Comparison of ENCODE assay signal across 11 mouse cellular contexts in the genomic region with DNA sequence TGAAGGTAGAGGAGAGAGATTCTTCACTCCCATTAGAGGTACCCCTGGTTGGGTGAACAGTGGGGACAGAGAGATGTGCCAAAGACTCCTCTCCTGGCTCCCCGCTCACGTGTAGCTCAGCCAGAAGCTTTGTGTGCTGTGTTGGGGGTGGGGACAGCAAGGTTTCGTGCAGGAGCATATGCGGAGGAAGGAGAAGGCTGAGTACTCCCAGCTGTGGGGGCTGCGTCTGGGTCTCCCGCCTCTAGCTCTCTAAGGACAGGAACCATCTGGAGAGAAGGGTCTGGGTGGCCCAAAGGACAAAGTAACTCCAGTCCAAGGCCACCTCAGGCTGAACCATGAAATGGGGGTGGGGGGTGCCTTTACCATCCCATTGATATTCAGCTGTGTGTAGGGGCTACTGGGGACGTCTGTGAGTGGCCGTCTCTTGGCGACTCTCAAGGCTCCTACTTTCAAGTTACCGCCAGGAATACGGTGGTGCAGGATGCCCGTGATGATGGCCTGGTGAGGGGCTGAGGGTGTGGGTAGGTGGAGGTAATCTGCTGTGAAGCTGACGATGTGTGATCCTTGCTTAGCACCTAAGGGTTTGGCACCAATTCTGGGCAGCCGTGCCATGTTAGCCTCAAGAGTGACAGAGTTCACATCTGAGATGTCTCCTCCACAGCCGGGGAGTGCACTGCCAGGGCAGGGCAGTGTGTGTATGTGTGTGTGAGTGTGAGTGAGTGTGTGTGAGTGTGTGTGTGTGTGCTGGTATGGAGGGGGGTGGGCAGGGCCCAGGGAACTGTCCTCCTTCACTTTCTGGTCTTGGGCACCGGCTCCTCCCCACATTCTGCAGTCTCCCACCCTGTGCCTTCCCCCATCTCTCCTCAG. TPM values are rescaled to one million over a fixed set of nuclear protein-coding genes. Genes with fewer than 3 reads are reported as not detected.
DNase-seq lines count a peak whose midpoint lies in the region; ATAC-seq lines count a peak whose summit lies in the region.
"Had no signal": no experiment of that assay in that cellular context is flagged by ENCODE, and none has a peak within 500 bp of the region (broad histone marks: within the 10 kb centered on the region; RNA-seq: fewer than 3 reads in every experiment).

No protein-coding gene starts in this region.

- peaks cover 28% of the 10 kb centered on the region; the same call in 1 of the 2 replicates for H3K36me3 ChIP-seq in heart, embryonic 15.5 days
- H3K36me3 ChIP-seq in heart, embryonic 12.5 days = peaks cover 29% of the 10 kb centered on the region
- H3K36me3 ChIP-seq in heart, embryonic 16.5 days (ENCODE audit: control insufficient read depth, insufficient read depth) = peaks cover 23% of the 10 kb centered on the region

- H3K9me3 ChIP-seq in heart, embryonic 15.5 days (replicated peaks) = no peaks in the 10 kb centered on the region
- H3K9me3 ChIP-seq in heart, embryonic 12.5 days (replicated peaks) = no peaks in the 10 kb centered on the region
- H3K9me3 ChIP-seq in heart, embryonic 16.5 days (replicated peaks; ENCODE audit: control insufficient read depth, low read length) = no peaks in the 10 kb centered on the region

- peak overlapping the region; percentile 22 for H3K4me3 ChIP-seq in heart, embryonic 15.5 days
- no peak overlapping the region for H3K4me3 ChIP-seq in heart, embryonic 12.5 days
- H3K4me3 ChIP-seq in heart, embryonic 16.5 days (ENCODE audit: low read length) = 0 out of 2 replicates have a peak overlapping the region, but pooled peaks have one; percentile 11

- DNase-seq in brain, adult 2 months (ENCODE audit: low read depth, low spot score) = peak; percentile 48
- peak; percentile 77 for DNase-seq in lung, postnatal 10 days
- DNase-seq in embryo, embryonic 10 days (ENCODE audit: low spot score) = no peak
- DNase-seq in adrenal gland, postnatal 4 days (ENCODE audit: low spot score in 2 of 2) = no peak
- DNase-seq: thymus, adult 18-20 months had no signal

- peaks cover 27% of the 10 kb centered on the region for H3K4me1 ChIP-seq in heart, embryonic 15.5 days (replicated peaks)
- H3K4me1 ChIP-seq in heart, embryonic 12.5 days (replicated peaks) = peaks cover 25% of the 10 kb centered on the region
- peaks cover 10% of the 10 kb centered on the region for H3K4me1 ChIP-seq in heart, embryonic 16.5 days (ENCODE audit: control insufficient read depth, insufficient read depth, low read length)

- no peak for ATAC-seq in heart, embryonic 15.5 days (replicated peaks; ENCODE audit: insufficient number of reproducible peaks, insufficient read depth, low FRiP score, low read depth)
- no peak for ATAC-seq in heart, embryonic 12.5 days (ENCODE audit: insufficient number of reproducible peaks, low FRiP score)
- 0 out of 2 replicates have a peak, but pooled peaks have one; percentile 35 for ATAC-seq in heart, embryonic 16.5 days (replicated peaks; ENCODE audit: extremely low read depth, insufficient read depth, low FRiP score)

- 51% methylated on average over 16 of the region's 16 CpGs for WGBS in heart, embryonic 15.5 days
- WGBS in heart, embryonic 12.5 days = 52% methylated on average over 16 of the region's 16 CpGs
- 46% methylated on average over 16 of the region's 16 CpGs for WGBS in heart, embryonic 16.5 days

- no peaks in the 10 kb centered on the region for H3K27me3 ChIP-seq in heart, embryonic 15.5 days
- H3K27me3 ChIP-seq in heart, embryonic 12.5 days (replicated peaks) = no peaks in the 10 kb centered on the region
- no peaks in the 10 kb centered on the region for H3K27me3 ChIP-seq in heart, embryonic 16.5 days (ENCODE audit: control insufficient read depth, insufficient read depth, low read length)
- H3K27me3 ChIP-seq: CH12.LX had no signal

- H3K4me2 ChIP-seq in heart, embryonic 15.5 days = peak overlapping the region; percentile 14; the same call in 1 of the 2 replicates
- no peak overlapping the region for H3K4me2 ChIP-seq in heart, embryonic 12.5 days
- H3K4me2 ChIP-seq in heart, embryonic 16.5 days (ENCODE audit: low read depth, low read length) = no peak overlapping the region

- no peak overlapping the region for H3K9ac ChIP-seq in heart, embryonic 15.5 days
- H3K9ac ChIP-seq in heart, embryonic 12.5 days = no peak overlapping the region
- peak overlapping the region; percentile 14; the same call in 1 of the 2 replicates for H3K9ac ChIP-seq in heart, embryonic 16.5 days (ENCODE audit: low read length)

- peak overlapping the region; percentile 48; the same call in 1 of the 2 replicates for H3K27ac ChIP-seq in heart, embryonic 15.5 days
- no peak overlapping the region for H3K27ac ChIP-seq in heart, embryonic 12.5 days (ENCODE audit: poor library complexity, severe bottlenecking)
- peak overlapping the region; percentile 3; the same call in 1 of the 2 replicates for H3K27ac ChIP-seq in heart, embryonic 16.5 days (ENCODE audit: low read length)

RNA-seq across cellular contexts. Expression of gene 6030408B16Rik, which starts 1.2 kb away (rescaled TPM):
- 3.1 and 4.8 TPM in 2 replicates for polyA plus RNA-seq in heart, embryonic 15.5 days (2015; fragmentation: Nextera tagmentation; extraction: Ambion mirVana)
- polyA plus RNA-seq in heart, embryonic 12.5 days (2016; fragmentation: Nextera tagmentation; extraction: Ambion mirVana) = 0.73 and 0.83 TPM in 2 replicates
- 2.8 and 7.1 TPM in 2 replicates for polyA plus RNA-seq in heart, embryonic 16.5 days (2015; fragmentation: Nextera tagmentation; extraction: Ambion mirVana)
- total RNA-seq in adrenal gland, postnatal 4 days (2021) = 1 to 10 TPM; 2.6 to 3.4 TPM
- total RNA-seq: gastrocnemius, adult 8-10 months; megakaryocyte progenitor cell, adult 5-6 weeks had no signal

RNA-seq across cellular contexts. Expression of gene Atg101, which starts 10.2 kb away (rescaled TPM):
- 52.0 and 59.9 TPM in 2 replicates for polyA plus RNA-seq in heart, embryonic 15.5 days (2015; fragmentation: Nextera tagmentation; extraction: Ambion mirVana)
- 46.6 and 49.7 TPM in 2 replicates for polyA plus RNA-seq in heart, embryonic 12.5 days (2016; fragmentation: Nextera tagmentation; extraction: Ambion mirVana)
- polyA plus RNA-seq in heart, embryonic 16.5 days (2015; fragmentation: Nextera tagmentation; extraction: Ambion mirVana) = 64.5 and 68.9 TPM in 2 replicates
- total RNA-seq in adrenal gland, postnatal 4 days (2021) = 10 to 100 TPM; 37.8 to 38.9 TPM

RNA-seq across cellular contexts. Expression of gene Nr4a1, which starts 40.2 kb away (rescaled TPM):
- 10.6 and 12.5 TPM in 2 replicates for polyA plus RNA-seq in heart, embryonic 15.5 days (2015; fragmentation: Nextera tagmentation; extraction: Ambion mirVana)
- 14.4 and 17.4 TPM in 2 replicates for polyA plus RNA-seq in heart, embryonic 12.5 days (2016; fragmentation: Nextera tagmentation; extraction: Ambion mirVana)
- 12.6 and 13.5 TPM in 2 replicates for polyA plus RNA-seq in heart, embryonic 16.5 days (2015; fragmentation: Nextera tagmentation; extraction: Ambion mirVana)
- 10 to 100 TPM; 64.5 to 79.0 TPM for total RNA-seq in adrenal gland, postnatal 4 days (2021)

Comparison
In these comparisons a context has a peak if more than half of its experiments do, and no peak if none do; other contexts are left out.
1. DNase-seq: peak in brain, adult 2 months (single experiment) and lung, postnatal 10 days (single experiment); none in embryo, embryonic 10 days (single experiment) and adrenal gland, postnatal 4 days (0 of 2).